Mouse (Mus musculus) spleen, adult 2 months (tissue): ENCODE measurements around the gene Dynlt1c.
"Not testable (repeated sequence)": the region's sequence is repeated elsewhere in the genome, so short reads cannot be mapped to it uniquely, and the experiment has no call there.

Source experiments
- CTCF ChIP-seq: fragments of 200-500 bp; IDR thresholded peaks from 2 replicates; pipeline ENCODE4 v1.5.1; 2011; ENCODE audit warnings: mild to moderate bottlenecking, inconsistent platforms; ENCODE audit not compliant: insufficient read depth, insufficient read length, insufficient replicate concordance; ENCODE audit errors: extremely low read depth
- POLR2A ChIP-seq: fragments of 200-500 bp; IDR thresholded peaks from 2 replicates; pipeline ENCODE4 v1.6.1; 2011; ENCODE audit warnings: low read depth, low read length, inconsistent platforms

GRCm38 (mm10) chr17:6638444-6638843 lies 37.0 kb downstream of the Dynlt1c start:
- not testable (repeated sequence) for TF ChIP-seq CTCF, POLR2A
